Mouse (Mus musculus) CH12.LX (cell line): ENCODE measurements around the gene Tyrp1. TPM values are rescaled to one million over a fixed set of nuclear protein-coding genes. Genes with fewer than 3 reads are reported as not detected.

Experiments
- DNase-seq: peaks from one replicate; pipeline ENCODE4 v3.0.0-alpha.2; 2013; ENCODE audit errors: extremely low read depth
- H3K27ac ChIP-seq: 2 replicates; pipeline ENCODE4 v1.5.1; 2012; ENCODE audit warnings: low read depth, mild to moderate bottlenecking, control low read depth, moderate library complexity; ENCODE audit not compliant: insufficient read depth
- H3K27me3 ChIP-seq: replicated peaks from 2 replicates; pipeline ENCODE3; 2012; ENCODE audit warnings: inconsistent platforms
- H3K36me3 ChIP-seq, 2 experiments: replicated peaks in 1 of 2; 2 replicates each; pipeline versions ENCODE3 to v1.6.1; 2012; ENCODE audit warnings: inconsistent platforms in 1 of 2, low read length in 1 of 2, mild to moderate bottlenecking in 1 of 2, mixed read lengths in 1 of 2, moderate library complexity in 1 of 2; ENCODE audit not compliant: control insufficient read depth in 1 of 2, insufficient read depth in 1 of 2
- H3K4me1 ChIP-seq, 2 experiments: 2 replicates each; pipeline ENCODE4 v1.6.1; 2012; ENCODE audit warnings: inconsistent platforms in 1 of 2, moderate library complexity in 1 of 2; ENCODE audit not compliant: insufficient read depth in 2 of 2, control insufficient read depth in 1 of 2
- H3K4me2 ChIP-seq: 2 replicates; pipeline ENCODE4 v1.6.1; 2012; ENCODE audit warnings: low read depth, mild to moderate bottlenecking, control low read depth; ENCODE audit not compliant: poor library complexity, insufficient read depth, severe bottlenecking
- H3K4me3 ChIP-seq, 3 experiments: fragments of 150-350 bp in 1 of 3; sonication (generic) in 1 of 3; replicated peaks in 1 of 3; 2 replicates each; pipeline versions ENCODE3 to v1.5.1; 2011 to 2012; ENCODE audit warnings: low read depth in 2 of 3, low read length in 2 of 3, mild to moderate bottlenecking in 2 of 3, moderate library complexity in 2 of 3, control low read depth in 1 of 3, improper control_type of control experiment in 1 of 3, inconsistent platforms in 1 of 3, mixed read lengths in 1 of 3; ENCODE audit not compliant: poor library complexity in 1 of 3
- H3K79me2 ChIP-seq: replicated peaks from 2 replicates; pipeline ENCODE4 v1.6.1; 2012; ENCODE audit warnings: mild to moderate bottlenecking, moderate library complexity; ENCODE audit not compliant: control insufficient read depth, poor library complexity, insufficient read depth, severe bottlenecking; ENCODE audit errors: extremely low read depth
- H3K9ac ChIP-seq: 2 replicates; pipeline ENCODE4 v1.6.1; 2012; ENCODE audit warnings: low read depth, mild to moderate bottlenecking, control low read depth, moderate library complexity; ENCODE audit not compliant: insufficient read depth
- H3K9me3 ChIP-seq: replicated peaks from 2 replicates; pipeline ENCODE3; 2012; ENCODE audit warnings: low read length, inconsistent platforms, mixed read lengths
- BHLHE40 ChIP-seq: IDR thresholded peaks from 2 replicates; pipeline ENCODE4 v1.6.1; 2011; ENCODE audit warnings: mild to moderate bottlenecking, low read depth, low read length, improper control_type of control experiment
- CHD1 ChIP-seq: IDR thresholded peaks from 2 replicates; pipeline ENCODE4 v1.6.1; 2012; ENCODE audit warnings: low read depth, low read length, improper control_type of control experiment, inconsistent platforms
- E2F4 ChIP-seq: IDR thresholded peaks from 2 replicates; pipeline ENCODE4 v1.6.1; 2011; ENCODE audit warnings: low read depth, low read length, improper control_type of control experiment; ENCODE audit not compliant: insufficient replicate concordance
- ELF1 ChIP-seq: IDR thresholded peaks from 2 replicates; pipeline ENCODE4 v1.6.1; 2014; ENCODE audit warnings: low read depth, mild to moderate bottlenecking, inconsistent platforms, low read length, improper control_type of control experiment
- EP300 ChIP-seq: IDR thresholded peaks from 2 replicates; pipeline ENCODE4 v1.6.1; 2011; ENCODE audit warnings: low read length, improper control_type of control experiment
- ETS1 ChIP-seq: conservative IDR thresholded peaks from 2 replicates; pipeline ENCODE4 v1.6.1; 2012; ENCODE audit warnings: low read depth, mild to moderate bottlenecking, inconsistent platforms, low read length, improper control_type of control experiment, moderate library complexity
- HCFC1 ChIP-seq: IDR thresholded peaks from 2 replicates; pipeline ENCODE4 v1.6.1; 2012; ENCODE audit warnings: low read depth, mild to moderate bottlenecking, inconsistent platforms, low read length, improper control_type of control experiment
- JUN ChIP-seq: IDR thresholded peaks from 2 replicates; pipeline ENCODE4 v1.6.1; 2011; ENCODE audit warnings: low read depth, mild to moderate bottlenecking, low read length, improper control_type of control experiment, moderate library complexity; ENCODE audit not compliant: insufficient read depth
- JUND ChIP-seq: conservative IDR thresholded peaks from 2 replicates; pipeline ENCODE4 v1.6.1; 2011; ENCODE audit warnings: low read depth, low read length, improper control_type of control experiment
- KAT2A ChIP-seq: IDR thresholded peaks from 2 replicates; pipeline ENCODE4 v1.6.1; 2012; ENCODE audit warnings: low read length, improper control_type of control experiment, inconsistent platforms; ENCODE audit not compliant: insufficient replicate concordance
- MAZ ChIP-seq: IDR thresholded peaks from 2 replicates; pipeline ENCODE4 v1.6.1; 2012; ENCODE audit warnings: low read depth, mild to moderate bottlenecking, inconsistent platforms, low read length, improper control_type of control experiment, moderate library complexity
- MEF2A ChIP-seq: IDR thresholded peaks from 2 replicates; pipeline ENCODE4 v1.6.1; 2014; ENCODE audit warnings: low read depth, mild to moderate bottlenecking, inconsistent platforms, low read length, improper control_type of control experiment, borderline replicate concordance
- MYC ChIP-seq: IDR thresholded peaks from 2 replicates; pipeline ENCODE4 v1.6.1; 2011; ENCODE audit warnings: low read depth, mild to moderate bottlenecking, improper control_type of control experiment, low read length
- NELFE ChIP-seq: IDR thresholded peaks from 2 replicates; pipeline ENCODE4 v1.6.1; 2011; ENCODE audit warnings: low read depth, low read length, improper control_type of control experiment
- NRF1 ChIP-seq: IDR thresholded peaks from 2 replicates; pipeline ENCODE4 v1.6.1; 2014; ENCODE audit warnings: low read depth, mild to moderate bottlenecking, inconsistent platforms, low read length, improper control_type of control experiment, moderate library complexity
- POLR2A ChIP-seq: IDR thresholded peaks from 2 replicates; pipeline ENCODE4 v1.6.1; 2011; ENCODE audit warnings: low read depth, mild to moderate bottlenecking, improper control_type of control experiment, low read length
- POLR2AphosphoS2 ChIP-seq: IDR thresholded peaks from 2 replicates; pipeline ENCODE4 v1.6.1; 2011; ENCODE audit warnings: low read depth, low read length, improper control_type of control experiment
- TCF12 ChIP-seq: IDR thresholded peaks from 2 replicates; pipeline ENCODE4 v1.6.1; 2014; ENCODE audit warnings: low read depth, mild to moderate bottlenecking, inconsistent platforms, low read length, improper control_type of control experiment
- UBTF ChIP-seq: IDR thresholded peaks from 2 replicates; pipeline ENCODE4 v1.6.1; 2012; ENCODE audit warnings: low read depth, mild to moderate bottlenecking, inconsistent platforms, low read length, improper control_type of control experiment, moderate library complexity
- USF2 ChIP-seq: conservative IDR thresholded peaks from 2 replicates; pipeline ENCODE4 v1.6.1; 2011; ENCODE audit warnings: low read depth, low read length, improper control_type of control experiment
- ZC3H11A ChIP-seq: IDR thresholded peaks from 2 replicates; pipeline ENCODE4 v1.6.1; 2012; ENCODE audit warnings: low read depth, mild to moderate bottlenecking, inconsistent platforms, low read length, improper control_type of control experiment
- ZKSCAN1 ChIP-seq: IDR thresholded peaks from 2 replicates; pipeline ENCODE4 v1.6.1; 2012; ENCODE audit warnings: low read depth, inconsistent platforms, low read length, improper control_type of control experiment, borderline replicate concordance
- ZMIZ1 ChIP-seq: IDR thresholded peaks from 2 replicates; pipeline ENCODE4 v1.6.1; 2012; ENCODE audit warnings: low read depth, mild to moderate bottlenecking, inconsistent platforms, low read length, improper control_type of control experiment
- ZNF384 ChIP-seq: IDR thresholded peaks from 2 replicates; pipeline ENCODE4 v1.6.1; 2012; ENCODE audit warnings: low read depth, low read length, improper control_type of control experiment, inconsistent platforms
- dilution Hi-C: fragments of 300-500 bp; cut with MboI; formaldehyde crosslinking; loops from 2 replicates; pipeline ENCODE4 v1.14.3; 2020; ENCODE audit warnings: low sequenced_read_pairs; ENCODE audit not compliant: extremely low pct_unique_long_range_greater_than_20kb, extremely low pct_ligation_motif_present
- in situ Hi-C: fragments of 300-500 bp; cut with MboI; formaldehyde crosslinking; loops from 3 replicates; pipeline ENCODE4 v1.14.3; 2019; ENCODE audit warnings: low sequenced_read_pairs, low pct_ligation_motif_present, low pct_unique_long_range_greater_than_20kb, mixed read lengths
- polyA plus RNA-seq: library from polyadenylated mRNA; unstranded; fragments of >175 nt; gene quantifications from 2 replicates; pipeline ENCODE4 v1.2.1, GENCODE M21; 2012; ENCODE audit warnings: low read depth; ENCODE audit not compliant: insufficient read length
- total RNA-seq, 2 experiments: library from RNA; depleted of rRNA; stranded (reverse); fragments of 300-350 nt in 1 of 2; fragments of >200 nt in 1 of 2; gene quantifications; 2 replicates each; pipeline ENCODE4 v1.2.3; 2012 to 2014

Gene Tyrp1
- total and polyA plus RNA-seq, 3 experiments = not detected

- no peak overlapping the region for H3K9ac ChIP-seq
- H3K27me3 ChIP-seq = no peaks in the 10 kb centered on the region
- no peak overlapping the region for H3K4me3 ChIP-seq
- H3K9me3 ChIP-seq = peaks cover 37% of the 10 kb centered on the region
- TF ChIP-seq MAZ = no peak
- TF ChIP-seq ZKSCAN1 = no peak
- no peak for TF ChIP-seq CHD1
- no peak for TF ChIP-seq TCF12
- TF ChIP-seq NRF1 = no peak
- TF ChIP-seq MYC = no peak
- TF ChIP-seq KAT2A = no peak
- TF ChIP-seq POLR2A = no peak
- no peak for TF ChIP-seq MEF2A
- no peak for TF ChIP-seq HCFC1
- no peak for TF ChIP-seq POLR2AphosphoS2
- H3K4me2 ChIP-seq = no peak overlapping the region
- no peaks in the 10 kb centered on the region for H3K36me3 ChIP-seq
- in situ Hi-C loops (no loop called here), dilution Hi-C loops (no loop called here)
- H3K27ac ChIP-seq = no peak overlapping the region
- H3K79me2 ChIP-seq = no peaks in the 10 kb centered on the region
- no peak for DNase-seq
- H3K4me1 ChIP-seq = no peaks in the 10 kb centered on the region
Observed at GRCm38 (mm10) chr4:80855495-80855894, 21.6 kb downstream of the Tyrp1 start.

GRCm38 (mm10) chr4:80862962-80863361 lies 29.0 kb downstream of the Tyrp1 start:
- Histone ChIP-seq H3K9me3 (peaks cover 31% of the 10 kb centered on the region), H3K4me2 (no peak overlapping the region), H3K27me3 (no peaks in the 10 kb centered on the region), H3K79me2 (no peaks in the 10 kb centered on the region), H3K4me1 (no peaks in the 10 kb centered on the region), H3K4me3 (no peak overlapping the region), H3K36me3 (no peaks in the 10 kb centered on the region), H3K27ac (no peak overlapping the region), H3K9ac (no peak overlapping the region)
- in situ Hi-C loops = no loop called here
- TF ChIP-seq MEF2A (no peak), JUND (no peak), E2F4 (no peak), ZMIZ1 (no peak), JUN (no peak), USF2 (no peak), ZNF384 (no peak), ZC3H11A (no peak), NELFE (no peak), ETS1 (no peak), BHLHE40 (no peak), EP300 (no peak), UBTF (no peak), POLR2AphosphoS2 (no peak), NRF1 (no peak), ZKSCAN1 (no peak), ELF1 (no peak), MYC (no peak)
- dilution Hi-C loops = no loop called here
- DNase-seq = no peak
